In genomic region chr19:48548143-48548881, GRCm38 (mm10) we compare ENCODE assay signal across 22 mouse cellular contexts.
DNase-seq lines count a peak whose midpoint lies in the region; ATAC-seq lines count a peak whose summit lies in the region.
"Had no signal": no experiment of that assay in that cellular context is flagged by ENCODE, and none has a peak within 500 bp of the region (broad histone marks: within the 10 kb centered on the region; RNA-seq: fewer than 3 reads in every experiment).

No protein-coding gene starts in this region.

- 21% methylated on average over 9 of the region's 9 CpGs for WGBS in embryonic facial prominence, embryonic 14.5 days
- WGBS in midbrain, embryonic 15.5 days: 17% methylated on average over 9 of the region's 9 CpGs

- peaks cover 8% of the 10 kb centered on the region; the same call in 1 of the 2 replicates for H3K9me3 ChIP-seq in embryonic facial prominence, embryonic 14.5 days (ENCODE audit: control insufficient read depth, low read length)
- H3K9me3 ChIP-seq in midbrain, embryonic 15.5 days: no peaks in the 10 kb centered on the region
- H3K9me3 ChIP-seq: embryonic facial prominence, embryonic 12.5 days; lung, embryonic 15.5 days; neural tube, embryonic 12.5 days; stomach, embryonic 15.5 days had no signal

- H3K4me1 ChIP-seq in embryonic facial prominence, embryonic 14.5 days (ENCODE audit: control insufficient read depth, insufficient read depth, low read length): no peaks in the 10 kb centered on the region
- peaks cover 5% of the 10 kb centered on the region for H3K4me1 ChIP-seq in midbrain, embryonic 15.5 days
- H3K4me1 ChIP-seq: embryonic facial prominence, embryonic 12.5 days; hindbrain, embryonic 12.5 days; lung, embryonic 15.5 days; neural tube, embryonic 12.5 days; stomach, embryonic 15.5 days had no signal

- DNase-seq in cerebellum, adult 9-11 months: peak; percentile 4
- DNase-seq in cerebellum, adult 11 months: no peak
- DNase-seq in embryo, embryonic 10.5 days (ENCODE audit: low spot score): peak; percentile 27
- peak; percentile 9 for DNase-seq in embryonic facial prominence, embryonic 14.5 days (ENCODE audit: low spot score)
- DNase-seq in heart, postnatal 25 days (ENCODE audit: low spot score): no peak
- DNase-seq: adrenal gland, adult 2 months; B cell, adult 2 months; gastrocnemius, postnatal 25 days; lung, postnatal 4 days; thymus, adult 18-20 months; thymus, postnatal 4 days had no signal

- no peaks in the 10 kb centered on the region for H3K36me3 ChIP-seq in embryonic facial prominence, embryonic 14.5 days (ENCODE audit: control insufficient read depth, insufficient read depth, low read length)
- H3K36me3 ChIP-seq in midbrain, embryonic 15.5 days (replicated peaks): no peaks in the 10 kb centered on the region
- H3K36me3 ChIP-seq: embryonic facial prominence, embryonic 12.5 days; hindbrain, embryonic 12.5 days; lung, embryonic 15.5 days; neural tube, embryonic 12.5 days; stomach, embryonic 15.5 days had no signal

- no peak overlapping the region for H3K9ac ChIP-seq in embryonic facial prominence, embryonic 14.5 days (ENCODE audit: low read depth, low read length)
- no peak overlapping the region for H3K9ac ChIP-seq in midbrain, embryonic 15.5 days
- H3K9ac ChIP-seq: embryonic facial prominence, embryonic 12.5 days; hindbrain, embryonic 12.5 days; liver, embryonic 14.5 days; lung, embryonic 15.5 days; neural tube, embryonic 12.5 days; stomach, embryonic 15.5 days had no signal

- no peak overlapping the region for H3K4me3 ChIP-seq in embryonic facial prominence, embryonic 14.5 days (ENCODE audit: low read depth, low read length)
- no peak overlapping the region for H3K4me3 ChIP-seq in midbrain, embryonic 15.5 days
- H3K4me3 ChIP-seq: embryonic facial prominence, embryonic 12.5 days; hindbrain, embryonic 12.5 days; lung, embryonic 15.5 days; neural tube, embryonic 12.5 days; stomach, embryonic 15.5 days had no signal

- H3K27me3 ChIP-seq in embryonic facial prominence, embryonic 14.5 days (replicated peaks; ENCODE audit: control insufficient read depth, insufficient read depth, low read length): no peaks in the 10 kb centered on the region
- H3K27me3 ChIP-seq in midbrain, embryonic 15.5 days (replicated peaks): no peaks in the 10 kb centered on the region
- H3K27me3 ChIP-seq: embryonic facial prominence, embryonic 12.5 days; hindbrain, embryonic 12.5 days; lung, embryonic 15.5 days; neural tube, embryonic 12.5 days; stomach, embryonic 15.5 days had no signal

- H3K27ac ChIP-seq in embryonic facial prominence, embryonic 14.5 days (replicated peaks; ENCODE audit: low read depth, low read length): no peak overlapping the region
- no peak overlapping the region for H3K27ac ChIP-seq in midbrain, embryonic 15.5 days
- H3K27ac ChIP-seq: embryonic facial prominence, embryonic 12.5 days; hindbrain, embryonic 12.5 days; liver, embryonic 14.5 days; lung, embryonic 15.5 days; neural tube, embryonic 12.5 days; stomach, embryonic 15.5 days had no signal

- no peak for ATAC-seq in embryonic facial prominence, embryonic 14.5 days (ENCODE audit: low read depth)
- 0 out of 2 replicates have a peak, but pooled peaks have one; percentile 42 for ATAC-seq in midbrain, embryonic 15.5 days (replicated peaks)
- ATAC-seq in erythroid progenitor cell, adult 5-6 weeks (replicated peaks; ENCODE audit: low FRiP score, poor library complexity, severe bottlenecking): no peak
- ATAC-seq in monocyte, adult 5-6 weeks (replicated peaks; ENCODE audit: insufficient number of reproducible peaks, low FRiP score, low TSS enrichment, poor library complexity, severe bottlenecking): no peak
- ATAC-seq: forebrain, embryonic 16.5 days; intestine, embryonic 16.5 days had no signal

- intact Hi-C loops in heart, postnatal 25 days (cut with DNase I): no loop called here

- no peak overlapping the region for H3K4me2 ChIP-seq in embryonic facial prominence, embryonic 14.5 days (ENCODE audit: low read depth, low read length)
- H3K4me2 ChIP-seq in midbrain, embryonic 15.5 days: no peak overlapping the region
- H3K4me2 ChIP-seq: embryonic facial prominence, embryonic 12.5 days; hindbrain, embryonic 12.5 days; lung, embryonic 15.5 days; neural tube, embryonic 12.5 days; stomach, embryonic 15.5 days had no signal

Comparison
In these comparisons a context has a peak if more than half of its experiments do, and no peak if none do; other contexts are left out.
1. DNase-seq: peak in cerebellum, adult 9-11 months (single experiment), embryo, embryonic 10.5 days (single experiment) and embryonic facial prominence, embryonic 14.5 days (single experiment); none in cerebellum, adult 11 months (single experiment) and heart, postnatal 25 days (single experiment).